Mouse (Mus musculus) CD4-positive helper T cell, adult 2 months (primary cell): ENCODE results near the gene Psma7.

Source experiments
- DNase-seq: peaks from one replicate; pipeline ENCODE4 v3.0.0-alpha.2; 2012; ENCODE audit warnings: low read depth, missing footprints, low spot score

The Psma7 gene

DNA sequence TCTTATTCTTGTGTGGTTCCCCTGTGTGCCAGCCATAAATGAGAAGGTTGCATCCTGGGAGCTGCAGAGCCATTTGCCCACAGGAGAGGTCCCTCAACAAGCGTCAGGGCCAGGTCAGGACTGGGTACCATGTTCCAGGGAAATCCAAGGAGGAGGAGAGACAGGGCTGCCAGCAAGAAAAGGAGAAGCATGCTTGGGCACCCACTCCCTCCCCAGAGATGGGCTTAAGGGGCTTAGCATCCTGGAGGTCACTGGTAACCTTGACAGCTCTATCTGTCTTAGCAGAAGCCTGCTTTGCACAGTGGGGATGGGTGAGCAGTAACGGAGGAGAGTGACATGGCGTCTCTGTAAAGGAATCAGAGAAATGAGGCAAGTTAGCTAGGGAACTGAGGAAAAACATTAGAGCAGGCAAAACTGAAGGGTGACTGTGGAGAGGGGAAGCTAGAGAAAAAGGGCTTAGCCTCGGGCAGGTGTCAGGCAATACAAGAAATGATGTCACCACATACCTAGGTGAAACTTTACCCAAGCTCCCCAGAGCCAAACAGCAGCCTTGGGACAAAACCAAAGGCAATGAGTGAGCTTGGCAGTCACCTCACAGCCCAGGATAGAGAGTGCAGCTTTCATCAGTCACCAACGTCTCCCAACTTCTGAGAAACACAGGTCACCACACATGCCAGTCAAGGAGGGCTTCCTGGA is 36.4 kb downstream of the Psma7 start:
- no peak for DNase-seq

DNA sequence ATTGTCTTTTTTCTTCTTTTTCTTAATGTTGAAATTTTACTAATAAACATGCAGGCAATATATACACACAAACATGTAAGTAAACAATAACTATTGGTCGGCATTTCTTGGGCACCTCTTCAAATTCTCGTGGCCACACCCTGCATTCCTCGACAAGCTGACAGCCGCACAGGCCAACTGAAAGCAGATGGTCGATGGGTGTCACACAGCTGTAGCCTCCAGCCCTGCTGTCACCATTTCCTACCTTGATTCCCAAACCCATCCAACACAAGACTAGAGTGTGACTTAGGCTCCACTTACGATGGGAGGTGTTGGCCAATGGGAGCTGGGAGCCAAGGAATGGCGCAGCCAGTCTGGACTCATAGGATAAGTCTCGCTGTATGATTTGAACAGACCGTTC is 40.6 kb downstream of the Psma7 start:
- DNase-seq = no peak

DNA sequence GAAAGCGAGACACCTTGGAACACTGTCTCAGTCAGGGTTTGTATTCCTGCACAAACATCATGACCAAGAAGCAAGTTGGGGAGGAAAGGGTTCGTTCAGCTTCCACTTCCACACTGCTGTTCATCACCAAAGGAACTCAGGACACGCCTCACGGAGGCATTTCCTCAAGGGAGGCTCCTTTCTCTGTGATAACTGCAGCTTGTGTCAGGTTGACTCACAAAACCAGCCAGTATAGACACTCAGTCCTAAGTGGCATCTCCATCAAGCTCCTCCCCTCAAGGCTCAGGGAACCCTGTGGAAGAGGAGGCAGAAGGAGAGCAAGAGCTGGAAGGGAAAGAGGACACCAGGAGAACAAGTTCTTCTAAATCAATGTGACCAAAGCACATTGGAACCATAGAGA is 43.8 kb downstream of the Psma7 start:
- DNase-seq = no peak

DNA sequence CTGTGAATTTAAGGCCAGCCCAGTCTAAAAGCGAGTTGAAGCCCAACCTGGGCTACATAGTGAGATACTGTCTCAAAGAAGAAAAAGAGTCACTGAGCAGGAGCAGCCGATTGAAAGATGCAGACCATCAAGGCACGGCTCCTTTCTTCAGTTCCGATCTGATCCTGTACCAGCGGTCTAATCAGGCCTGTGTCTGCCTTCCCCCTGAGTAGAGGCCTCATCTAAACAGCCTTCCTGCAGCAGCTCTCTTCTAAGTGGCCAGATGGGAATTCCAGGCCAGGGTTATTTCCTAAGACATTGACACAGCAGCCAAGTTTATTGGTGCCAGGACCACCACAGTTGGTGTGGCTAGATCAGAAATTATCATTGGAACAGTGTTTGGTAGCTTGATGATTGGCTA is 49.2 kb downstream of the Psma7 start:
- no peak for DNase-seq

DNA sequence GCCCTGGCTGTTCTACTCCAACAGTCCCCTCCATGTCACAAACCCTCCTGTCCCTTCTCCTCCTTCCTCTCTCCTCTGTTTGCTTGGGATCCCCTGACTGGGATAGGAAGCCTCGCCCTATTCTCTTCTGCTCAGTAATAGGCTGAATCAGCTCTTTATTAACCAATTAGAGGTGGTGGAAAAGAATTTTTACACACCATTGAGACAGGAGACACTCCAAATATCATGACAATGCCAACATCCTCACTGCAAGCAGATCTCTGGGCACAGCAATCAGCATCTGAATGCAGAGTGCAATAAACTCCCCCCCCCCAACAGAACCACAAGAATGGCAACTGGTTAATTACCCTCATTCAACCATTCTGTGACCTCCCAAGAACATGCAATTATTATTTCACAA is 53.1 kb downstream of the Psma7 start:
- no peak for DNase-seq

DNA sequence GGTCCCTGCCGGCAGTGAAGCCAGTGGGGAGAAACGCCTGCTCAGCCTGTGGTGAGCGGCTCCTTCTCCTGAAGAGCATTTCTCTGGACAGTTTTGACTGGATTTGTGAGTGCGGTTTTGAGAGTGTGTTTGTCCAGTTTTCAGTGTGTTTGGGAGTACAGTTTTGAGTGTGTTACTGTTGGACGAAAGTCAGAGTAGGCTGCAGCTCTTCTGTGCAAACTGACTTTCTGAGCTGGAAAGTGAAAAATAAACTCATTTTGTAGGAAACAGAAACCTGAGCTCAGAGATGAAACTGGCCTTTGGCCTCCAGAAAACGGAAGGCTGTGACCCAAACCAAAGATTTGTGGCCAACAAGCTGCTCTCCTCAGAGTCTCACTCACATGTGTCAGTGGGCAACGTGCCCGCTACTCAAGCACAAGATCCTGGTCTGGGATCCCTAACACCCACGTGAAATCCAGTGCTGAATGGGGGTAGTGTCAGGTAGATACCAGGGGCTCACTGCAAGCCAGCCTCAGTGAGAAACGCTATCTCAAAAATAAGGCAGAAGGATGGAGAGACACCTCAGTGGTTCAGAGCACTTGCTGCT is 55.7 kb downstream of the Psma7 start:
- DNase-seq = no peak
